Mouse (Mus musculus): ENCODE measurements around the gene Foxe1. TPM values are rescaled to one million over a fixed set of nuclear protein-coding genes. Genes with fewer than 3 reads are reported as not detected.

Foxe1 gene
- polyA plus RNA-seq, 1 experiment from 2014 or later: 0.27 TPM

DNA sequence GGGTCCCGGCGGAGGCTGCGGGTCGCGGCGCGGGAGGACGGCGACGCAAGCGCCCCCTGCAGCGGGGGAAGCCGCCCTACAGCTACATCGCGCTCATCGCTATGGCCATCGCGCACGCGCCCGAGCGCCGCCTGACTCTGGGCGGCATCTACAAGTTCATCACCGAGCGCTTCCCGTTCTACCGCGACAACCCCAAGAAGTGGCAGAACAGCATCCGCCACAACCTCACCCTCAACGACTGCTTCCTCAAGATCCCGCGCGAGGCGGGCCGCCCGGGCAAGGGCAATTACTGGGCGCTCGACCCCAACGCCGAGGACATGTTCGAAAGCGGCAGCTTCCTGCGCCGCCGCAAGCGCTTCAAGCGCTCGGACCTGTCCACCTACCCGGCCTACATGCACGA is 879 bp downstream of the Foxe1 start:
- peaks cover 76% of the 10 kb centered on the region for H3K27me3 ChIP-seq (ENCODE audit: control insufficient read depth, insufficient read depth, low read length)
- H3K4me1 ChIP-seq (ENCODE audit: control insufficient read depth, insufficient read depth, low read length): 0 out of 2 replicates have a peak, but pooled peaks cover 3% of the 10 kb centered on the region
- H3K9ac ChIP-seq (replicated peaks; ENCODE audit: low read depth, low read length): no peak overlapping the region
- H3K4me2 ChIP-seq (replicated peaks; ENCODE audit: low read depth, low read length): peak overlapping the region; percentile 44
- H3K4me3 ChIP-seq (ENCODE audit: low read depth, low read length): peak overlapping the region; percentile 32
- WGBS: under 1% methylated on average over 49 of the region's 51 CpGs
- H3K36me3 ChIP-seq (ENCODE audit: control insufficient read depth, insufficient read depth, low read length): no peaks in the 10 kb centered on the region
- no peak for ATAC-seq (ENCODE audit: insufficient number of reproducible peaks, insufficient read depth, low FRiP score, low read depth)
- no peaks in the 10 kb centered on the region for H3K9me3 ChIP-seq (ENCODE audit: control insufficient read depth, low read depth, low read length)
- H3K27ac ChIP-seq (ENCODE audit: low read length): no peak overlapping the region

DNA sequence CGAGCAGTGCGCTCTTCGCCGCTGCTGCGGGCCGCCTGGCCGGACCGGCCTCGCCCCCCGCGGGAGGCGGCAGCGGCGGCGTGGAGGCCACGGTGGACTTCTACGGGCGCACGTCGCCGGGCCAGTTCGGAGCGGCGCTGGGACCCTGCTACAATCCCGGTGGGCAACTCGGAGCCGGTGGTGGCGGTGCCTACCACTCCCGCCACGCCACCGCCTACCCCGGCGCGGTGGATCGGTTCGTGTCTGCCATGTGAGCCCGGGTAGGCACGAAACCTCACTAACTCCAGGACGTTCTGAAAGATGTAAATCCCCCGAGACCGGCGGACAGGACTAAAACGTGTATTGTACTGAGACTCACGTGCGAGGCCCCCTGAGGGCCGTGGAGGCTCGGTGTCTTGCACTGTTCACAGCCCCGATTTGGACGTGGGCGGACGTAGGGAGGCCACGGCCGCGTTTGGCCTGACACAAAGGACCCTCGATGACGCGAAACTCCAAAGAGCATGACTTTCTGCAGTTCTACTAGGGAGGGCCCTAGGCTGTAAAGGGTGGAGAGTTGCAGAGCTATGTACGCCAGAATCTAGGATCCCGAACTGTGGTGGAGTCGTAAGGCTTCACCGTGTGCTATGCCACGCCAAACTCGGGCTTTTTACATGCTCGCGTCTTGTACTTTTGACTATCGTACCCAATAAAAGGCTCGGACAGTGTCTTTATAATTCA is 1.8 kb downstream of the Foxe1 start:
- 3% methylated on average over 66 of the region's 67 CpGs for WGBS
- Histone ChIP-seq H3K9ac (replicated peaks; ENCODE audit: low read depth, low read length) (no peak overlapping the region), H3K4me2 (replicated peaks; ENCODE audit: low read depth, low read length) (no peak overlapping the region), H3K4me1 (ENCODE audit: control insufficient read depth, insufficient read depth, low read length) (0 out of 2 replicates have a peak, but pooled peaks cover 3% of the 10 kb centered on the region), H3K9me3 (ENCODE audit: control insufficient read depth, low read depth, low read length) (no peaks in the 10 kb centered on the region), H3K36me3 (ENCODE audit: control insufficient read depth, insufficient read depth, low read length) (no peaks in the 10 kb centered on the region), H3K27me3 (ENCODE audit: control insufficient read depth, insufficient read depth, low read length) (peaks cover 78% of the 10 kb centered on the region), H3K4me3 (ENCODE audit: low read depth, low read length) (peak overlapping the region; percentile 32), H3K27ac (ENCODE audit: low read length) (no peak overlapping the region)
- no peak for ATAC-seq (ENCODE audit: insufficient number of reproducible peaks, insufficient read depth, low FRiP score, low read depth)

GRCm38 (mm10) chr4:46345773-46346100 is 2.3 kb downstream of the Foxe1 start:
- Histone ChIP-seq H3K9me3 (ENCODE audit: control insufficient read depth, low read depth, low read length) (no peaks in the 10 kb centered on the region), H3K4me3 (ENCODE audit: low read depth, low read length) (no peak overlapping the region), H3K36me3 (ENCODE audit: control insufficient read depth, insufficient read depth, low read length) (no peaks in the 10 kb centered on the region), H3K4me1 (ENCODE audit: control insufficient read depth, insufficient read depth, low read length) (0 out of 2 replicates have a peak, but pooled peaks cover 3% of the 10 kb centered on the region), H3K27me3 (ENCODE audit: control insufficient read depth, insufficient read depth, low read length) (peaks cover 78% of the 10 kb centered on the region), H3K27ac (ENCODE audit: low read length) (no peak overlapping the region), H3K4me2 (replicated peaks; ENCODE audit: low read depth, low read length) (no peak overlapping the region), H3K9ac (replicated peaks; ENCODE audit: low read depth, low read length) (no peak overlapping the region)
- WGBS: 23% methylated on average over 3 of the region's 3 CpGs
- ATAC-seq (ENCODE audit: insufficient number of reproducible peaks, insufficient read depth, low FRiP score, low read depth): no peak

DNA sequence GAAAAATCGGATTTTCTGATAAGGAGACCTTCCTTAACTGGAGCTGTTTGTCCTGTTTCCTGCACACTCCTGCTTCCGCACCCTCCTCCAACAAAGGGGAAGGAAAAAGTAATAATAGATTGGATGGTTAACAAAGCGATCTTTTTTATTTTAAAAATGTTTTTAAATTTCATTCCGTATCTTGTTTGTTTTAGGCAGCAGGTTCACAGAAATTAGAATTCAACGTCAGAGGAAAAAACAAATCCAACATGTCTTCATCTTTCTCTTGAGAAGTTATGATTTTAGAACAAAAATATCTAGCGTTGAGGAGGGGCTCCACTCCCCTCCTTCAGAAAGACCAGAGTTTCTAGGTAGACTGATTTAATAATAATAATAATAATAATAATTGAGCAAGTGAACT is 2.8 kb downstream of the Foxe1 start:
- Histone ChIP-seq H3K4me3 (ENCODE audit: low read depth, low read length) (no peak overlapping the region), H3K9ac (replicated peaks; ENCODE audit: low read depth, low read length) (no peak overlapping the region), H3K4me2 (replicated peaks; ENCODE audit: low read depth, low read length) (no peak overlapping the region), H3K9me3 (ENCODE audit: control insufficient read depth, low read depth, low read length) (no peaks in the 10 kb centered on the region), H3K27me3 (ENCODE audit: control insufficient read depth, insufficient read depth, low read length) (peaks cover 78% of the 10 kb centered on the region), H3K36me3 (ENCODE audit: control insufficient read depth, insufficient read depth, low read length) (no peaks in the 10 kb centered on the region), H3K27ac (ENCODE audit: low read length) (no peak overlapping the region), H3K4me1 (ENCODE audit: control insufficient read depth, insufficient read depth, low read length) (0 out of 2 replicates have a peak, but pooled peaks cover 3% of the 10 kb centered on the region)
- WGBS: 30% methylated on average over 6 of the region's 6 CpGs
- no peak for ATAC-seq (ENCODE audit: insufficient number of reproducible peaks, insufficient read depth, low FRiP score, low read depth)

GRCm38 (mm10) chr4:46347141-46347540 is 3.7 kb downstream of the Foxe1 start:
- Histone ChIP-seq H3K4me2 (replicated peaks; ENCODE audit: low read depth, low read length) (no peak overlapping the region), H3K27ac (ENCODE audit: low read length) (no peak overlapping the region), H3K4me1 (ENCODE audit: control insufficient read depth, insufficient read depth, low read length) (0 out of 2 replicates have a peak, but pooled peaks cover 3% of the 10 kb centered on the region), H3K36me3 (ENCODE audit: control insufficient read depth, insufficient read depth, low read length) (no peaks in the 10 kb centered on the region), H3K9ac (replicated peaks; ENCODE audit: low read depth, low read length) (no peak overlapping the region), H3K9me3 (ENCODE audit: control insufficient read depth, low read depth, low read length) (no peaks in the 10 kb centered on the region), H3K27me3 (ENCODE audit: control insufficient read depth, insufficient read depth, low read length) (peaks cover 74% of the 10 kb centered on the region), H3K4me3 (ENCODE audit: low read depth, low read length) (no peak overlapping the region)
- no peak for ATAC-seq (ENCODE audit: insufficient number of reproducible peaks, insufficient read depth, low FRiP score, low read depth)
- WGBS: 7% methylated on average over 4 of the region's 4 CpGs

DNA sequence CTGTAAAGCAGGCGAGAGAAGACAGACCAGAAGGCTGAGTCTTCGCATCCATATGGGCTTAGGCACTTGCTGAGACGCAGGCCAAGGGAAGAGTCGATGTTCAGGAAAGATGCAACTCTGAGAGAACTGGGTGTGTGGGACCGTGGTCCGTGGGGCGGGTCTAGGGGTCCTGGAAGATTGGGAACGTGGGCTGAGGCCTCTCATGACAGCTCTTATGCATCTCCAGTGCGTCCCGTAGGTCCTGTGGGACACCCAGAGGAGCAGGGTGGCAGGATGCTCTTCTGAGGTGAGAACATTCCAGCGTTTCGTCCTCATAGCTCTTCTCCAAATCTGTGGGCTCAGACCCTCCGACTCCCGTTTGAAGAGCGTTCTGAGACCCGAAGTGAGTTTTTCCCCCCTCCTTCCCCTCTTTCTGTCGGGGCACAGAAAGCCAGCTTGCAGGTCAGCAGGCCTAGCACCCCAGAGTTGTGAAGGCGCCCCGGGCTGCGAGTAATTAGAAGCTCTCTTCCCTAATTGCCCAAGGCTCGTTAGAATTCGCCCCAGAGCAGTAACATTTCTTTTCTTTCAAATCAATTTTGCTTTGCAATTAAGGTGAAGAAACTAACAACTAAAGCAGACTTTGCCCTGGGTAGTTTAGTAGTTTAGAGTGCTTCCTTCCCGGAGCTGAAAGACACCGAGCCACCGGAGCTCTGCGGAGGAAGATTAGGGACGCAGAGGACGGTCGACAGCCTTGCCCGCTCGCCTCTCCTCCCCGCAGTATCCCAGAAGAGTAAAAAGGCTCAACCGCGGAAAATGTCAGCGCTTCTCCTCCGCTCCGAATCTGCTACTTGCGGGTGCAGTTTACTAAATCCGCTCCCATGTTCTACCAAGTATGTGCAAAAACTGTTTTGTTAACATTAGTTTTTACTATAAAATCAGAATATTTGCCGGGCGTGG is 4.4 kb downstream of the Foxe1 start:
- whole genome bisulfite sequencing: 3% methylated on average over 41 of the region's 41 CpGs
- Histone ChIP-seq H3K9ac (replicated peaks; ENCODE audit: low read depth, low read length) (no peak overlapping the region), H3K4me3 (ENCODE audit: low read depth, low read length) (no peak overlapping the region), H3K36me3 (ENCODE audit: control insufficient read depth, insufficient read depth, low read length) (no peaks in the 10 kb centered on the region), H3K27ac (ENCODE audit: low read length) (no peak overlapping the region), H3K4me1 (ENCODE audit: control insufficient read depth, insufficient read depth, low read length) (0 out of 2 replicates have a peak, but pooled peaks cover 3% of the 10 kb centered on the region), H3K9me3 (ENCODE audit: control insufficient read depth, low read depth, low read length) (no peaks in the 10 kb centered on the region), H3K4me2 (replicated peaks; ENCODE audit: low read depth, low read length) (no peak overlapping the region), H3K27me3 (ENCODE audit: control insufficient read depth, insufficient read depth, low read length) (peaks cover 69% of the 10 kb centered on the region)
- no peak for ATAC-seq (ENCODE audit: insufficient number of reproducible peaks, insufficient read depth, low FRiP score, low read depth)

GRCm38 (mm10) chr4:46348897-46349296 is 5.5 kb downstream of the Foxe1 start:
- peaks cover 62% of the 10 kb centered on the region for H3K27me3 ChIP-seq (ENCODE audit: control insufficient read depth, insufficient read depth, low read length)
- no peak overlapping the region for H3K27ac ChIP-seq (ENCODE audit: low read length)
- no peak overlapping the region for H3K4me2 ChIP-seq (replicated peaks; ENCODE audit: low read depth, low read length)
- no peaks in the 10 kb centered on the region for H3K9me3 ChIP-seq (ENCODE audit: control insufficient read depth, low read depth, low read length)
- H3K4me1 ChIP-seq (ENCODE audit: control insufficient read depth, insufficient read depth, low read length): 0 out of 2 replicates have a peak, but pooled peaks cover 3% of the 10 kb centered on the region
- no peaks in the 10 kb centered on the region for H3K36me3 ChIP-seq (ENCODE audit: control insufficient read depth, insufficient read depth, low read length)
- no peak overlapping the region for H3K9ac ChIP-seq (replicated peaks; ENCODE audit: low read depth, low read length)
- WGBS: 26% methylated on average over 9 of the region's 9 CpGs
- no peak for ATAC-seq (ENCODE audit: insufficient number of reproducible peaks, insufficient read depth, low FRiP score, low read depth)
- no peak overlapping the region for H3K4me3 ChIP-seq (ENCODE audit: low read depth, low read length)

DNA sequence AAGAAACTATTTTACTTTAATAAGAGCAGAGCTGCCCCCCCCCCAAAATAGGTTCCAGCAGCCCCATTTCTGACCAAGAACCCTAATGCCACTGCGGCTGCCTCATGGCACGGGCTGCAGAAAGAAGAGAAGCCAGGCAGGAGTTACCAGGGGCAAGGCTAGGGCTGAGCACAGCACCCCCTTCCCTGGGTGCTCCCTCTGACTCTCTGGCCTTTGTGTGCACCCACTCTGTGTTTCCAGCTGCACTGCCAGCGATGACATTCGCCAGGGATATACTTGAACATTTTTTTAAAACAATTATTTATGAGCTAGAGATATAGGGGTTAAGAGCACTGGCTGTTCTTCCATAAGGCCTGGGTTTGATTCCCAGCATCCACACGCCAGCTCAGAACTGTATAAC is 6.1 kb downstream of the Foxe1 start:
- Histone ChIP-seq H3K27me3 (ENCODE audit: control insufficient read depth, insufficient read depth, low read length) (peaks cover 56% of the 10 kb centered on the region), H3K9ac (replicated peaks; ENCODE audit: low read depth, low read length) (no peak overlapping the region), H3K4me1 (ENCODE audit: control insufficient read depth, insufficient read depth, low read length) (0 out of 2 replicates have a peak, but pooled peaks cover 2% of the 10 kb centered on the region), H3K27ac (ENCODE audit: low read length) (no peak overlapping the region), H3K36me3 (ENCODE audit: control insufficient read depth, insufficient read depth, low read length) (no peaks in the 10 kb centered on the region), H3K4me2 (replicated peaks; ENCODE audit: low read depth, low read length) (no peak overlapping the region), H3K4me3 (ENCODE audit: low read depth, low read length) (no peak overlapping the region), H3K9me3 (ENCODE audit: control insufficient read depth, low read depth, low read length) (no peaks in the 10 kb centered on the region)
- no peak for ATAC-seq (ENCODE audit: insufficient number of reproducible peaks, insufficient read depth, low FRiP score, low read depth)
- 47% methylated on average over 5 of the region's 5 CpGs for WGBS

All from stomach, embryonic 14.5 days (tissue).